Mouse (Mus musculus) embryonic facial prominence, embryonic 11.5 days (tissue): ENCODE results near the gene Auts2. TPM values are rescaled to one million over a fixed set of nuclear protein-coding genes. Genes with fewer than 3 reads are reported as not detected.
"Not testable (repeated sequence)": the region's sequence is repeated elsewhere in the genome, so short reads cannot be mapped to it uniquely, and the experiment has no call there.

ENCODE experiments used
- ATAC-seq: fragments of 200-750 bp; cut with Nextera tagmentation; replicated peaks from 2 replicates; pipeline ENCODE4 v1.8.0; 2017; ENCODE audit warnings: low read depth; ENCODE audit not compliant: insufficient number of reproducible peaks, low FRiP score, low TSS enrichment
- DNase-seq: peaks from one replicate; pipeline ENCODE4 v3.0.0-alpha.2; 2015; ENCODE audit warnings: low spot score
- H3K27ac ChIP-seq: fragments of 300-500 bp; sonication (generic); replicated peaks from 2 replicates; pipeline ENCODE4 v1.5.1; 2014; ENCODE audit warnings: mild to moderate bottlenecking, low read depth, low read length, control low read depth
- H3K27me3 ChIP-seq: fragments of 300-500 bp; sonication (generic); 2 replicates; pipeline ENCODE4 v1.6.1; 2014; ENCODE audit warnings: mild to moderate bottlenecking, low read length, moderate library complexity, mixed read lengths; ENCODE audit not compliant: control insufficient read depth, insufficient read depth
- H3K36me3 ChIP-seq: fragments of 300-500 bp; sonication (generic); replicated peaks from 2 replicates; pipeline ENCODE4 v1.6.1; 2014; ENCODE audit warnings: low read depth, mild to moderate bottlenecking, low read length, moderate library complexity, mixed read lengths; ENCODE audit not compliant: control insufficient read depth, insufficient read depth
- H3K4me1 ChIP-seq: fragments of 300-500 bp; sonication (generic); 2 replicates; pipeline ENCODE4 v1.6.1; 2014; ENCODE audit warnings: low read length, mixed read lengths; ENCODE audit not compliant: control insufficient read depth, insufficient read depth
- H3K4me2 ChIP-seq: fragments of 300-500 bp; sonication (generic); 2 replicates; pipeline ENCODE4 v1.6.1; 2014; ENCODE audit warnings: low read depth, mild to moderate bottlenecking, control low read depth, low read length, moderate library complexity
- H3K4me3 ChIP-seq: fragments of 300-500 bp; sonication (generic); 2 replicates; pipeline ENCODE4 v1.5.1; 2014; ENCODE audit warnings: low read depth, low read length, control low read depth
- H3K9ac ChIP-seq: fragments of 300-500 bp; sonication (generic); replicated peaks from 2 replicates; pipeline ENCODE4 v1.6.1; 2014; ENCODE audit warnings: mild to moderate bottlenecking, control low read depth, low read length
- H3K9me3 ChIP-seq: fragments of 300-500 bp; sonication (generic); replicated peaks from 2 replicates; pipeline ENCODE4 v1.6.1; 2016; ENCODE audit warnings: mild to moderate bottlenecking, low read length, inconsistent platforms, mixed read lengths; ENCODE audit not compliant: control insufficient read depth
- WGBS: fragments of 180-500 bp; shearing (Covaris S2); extraction: QIAGEN DNeasy Blood & Tissue Kit; methylation state at CpG from one replicate; pipeline ENCODE4 v1.1.7; 2014; 5-methylcytosine and 5-hydroxymethylcytosine counted together
- polyA plus RNA-seq: library from polyadenylated mRNA; unstranded; fragments of >200 nt; fragmentation: Nextera tagmentation; extraction: Ambion mirVana; gene quantifications from 2 replicates; pipeline ENCODE4 v1.2.1, GENCODE M21; 2014

Auts2 gene
- 30.5 and 35.4 TPM in 2 replicates for polyA plus RNA-seq

GRCm38 (mm10) chr5:132543118-132544071 is at the start of gene Auts2:
Gene Auts2 (minus strand): TSS chr5:132543344.
- Histone ChIP-seq H3K4me3 (peak within 1 kb of the TSS; percentile 81), H3K27me3 (no peaks in the 10 kb centered on the region), H3K4me2 (peak within 1 kb of the TSS; percentile 60), H3K9me3 (no peaks in the 10 kb centered on the region), H3K4me1 (no peaks in the 10 kb centered on the region), H3K27ac (peak within 1 kb of the TSS; percentile 90), H3K36me3 (no peaks in the 10 kb centered on the region), H3K9ac (peak within 1 kb of the TSS; percentile 92)
- ATAC-seq (peak; percentile 91), DNase-seq (peak; percentile 94)
- WGBS, result 1% methylated on average over 70 of the region's 105 CpGs

GRCm38 (mm10) chr5:132591721-132592695 is 48.9 kb upstream of the Auts2 start:
- ATAC-seq, result no peak
- Histone ChIP-seq H3K27ac (no peak overlapping the region), H3K4me2 (no peak overlapping the region), H3K9ac (no peak overlapping the region), H3K27me3 (no peaks in the 10 kb centered on the region), H3K36me3 (no peaks in the 10 kb centered on the region), H3K4me3 (no peak overlapping the region), H3K4me1 (no peaks in the 10 kb centered on the region), H3K9me3 (no peaks in the 10 kb centered on the region)
- DNase-seq, result no peak
- WGBS, result 79% methylated on average over 24 of the region's 24 CpGs

- H3K4me2 ChIP-seq, result no peak overlapping the region
- no peak overlapping the region for H3K9ac ChIP-seq
- H3K9me3 ChIP-seq, result no peaks in the 10 kb centered on the region
- no peak overlapping the region for H3K4me3 ChIP-seq
- ATAC-seq, result no peak
- H3K4me1 ChIP-seq, result no peaks in the 10 kb centered on the region
- H3K36me3 ChIP-seq, result no peaks in the 10 kb centered on the region
- no peak overlapping the region for H3K27ac ChIP-seq
- no peak for DNase-seq
- H3K27me3 ChIP-seq, result no peaks in the 10 kb centered on the region
- 30% methylated on average over 7 of the region's 7 CpGs for WGBS
Measured at GRCm38 (mm10) chr5:132579774-132580173, 36.6 kb upstream of the Auts2 start.

- H3K4me2 ChIP-seq, H3K9me3 ChIP-seq, H3K36me3 ChIP-seq, ATAC-seq, H3K27me3 ChIP-seq, DNase-seq, H3K4me3 ChIP-seq, H3K27ac ChIP-seq, H3K4me1 ChIP-seq, H3K9ac ChIP-seq: not testable (repeated sequence)
- 79% methylated on average over 6 of the region's 6 CpGs for WGBS
Measured at GRCm38 (mm10) chr5:132560771-132561170, 17.6 kb upstream of the Auts2 start.

DNA sequence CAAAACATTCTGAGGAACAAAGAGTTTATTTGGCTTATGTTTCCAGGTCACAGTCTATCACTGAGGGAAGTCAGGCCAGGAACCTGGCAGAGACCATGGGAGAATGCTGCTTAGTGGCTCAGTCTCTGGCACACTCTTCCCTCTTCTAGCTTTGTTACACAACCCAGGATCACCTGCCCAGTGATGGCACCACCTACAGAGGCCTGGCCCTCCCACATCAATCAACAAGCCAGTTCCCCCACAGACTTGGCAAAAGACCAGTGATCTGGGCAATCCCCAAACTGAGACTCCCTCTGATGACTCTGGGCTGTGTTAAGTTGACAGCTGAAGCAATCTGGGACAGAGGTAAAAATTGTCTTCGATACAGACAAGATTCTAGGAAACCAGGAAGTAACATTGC is 2.6 kb upstream of the Auts2 start:
- Histone ChIP-seq H3K4me3 (no peak overlapping the region), H3K27ac (no peak overlapping the region), H3K9me3 (no peaks in the 10 kb centered on the region), H3K4me2 (no peak overlapping the region), H3K9ac (no peak overlapping the region), H3K27me3 (no peaks in the 10 kb centered on the region), H3K36me3 (no peaks in the 10 kb centered on the region), H3K4me1 (no peaks in the 10 kb centered on the region)
- DNase-seq (no peak), ATAC-seq (no peak)
- 76% methylated on average over 1 of the region's 1 CpGs for WGBS

- Histone ChIP-seq H3K9ac (peak overlapping the region; percentile 92), H3K4me3 (peak overlapping the region; percentile 81), H3K36me3 (no peaks in the 10 kb centered on the region), H3K27ac (peak overlapping the region; percentile 13; the same call in 1 of the 2 replicates), H3K9me3 (no peaks in the 10 kb centered on the region), H3K4me1 (no peaks in the 10 kb centered on the region), H3K27me3 (no peaks in the 10 kb centered on the region), H3K4me2 (peak overlapping the region; percentile 60)
- WGBS, result 5% methylated on average over 26 of the region's 26 CpGs
- DNase-seq (peak; percentile 49), ATAC-seq (peak; percentile 12; the same call in 1 of the 2 replicates)
Measured at GRCm38 (mm10) chr5:132544176-132544995, 1.2 kb upstream of the Auts2 start.

DNA sequence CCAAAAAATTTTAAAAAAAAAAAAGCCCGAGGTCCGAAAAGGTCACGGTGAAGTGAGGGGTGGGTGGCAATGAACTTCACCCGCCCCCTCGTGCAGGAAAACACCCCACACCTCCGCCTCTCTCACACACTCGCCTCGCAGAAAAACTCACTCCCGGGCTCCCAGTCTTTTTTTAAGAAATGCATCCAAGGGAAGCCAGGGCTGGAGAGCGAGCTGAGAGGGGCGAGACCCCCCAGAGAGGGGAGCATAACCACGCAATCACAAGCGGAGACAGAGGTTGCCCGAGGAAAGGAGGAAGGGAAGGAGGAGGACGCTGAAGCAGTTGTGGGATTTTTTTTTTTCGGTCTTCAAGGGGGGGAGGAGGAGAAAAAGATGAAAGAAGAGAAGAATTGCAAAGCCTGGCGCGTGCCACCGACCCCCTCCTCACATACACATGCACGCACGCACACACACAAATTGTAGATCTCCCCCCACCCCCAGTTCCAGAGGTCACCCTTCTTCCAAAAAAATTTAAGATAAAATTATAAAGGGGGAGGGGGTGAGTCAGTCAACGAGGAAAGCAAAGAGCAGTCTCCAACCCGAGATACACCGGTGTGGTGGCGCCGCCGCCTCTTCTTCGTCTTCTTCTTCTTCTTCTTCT is 643 bp downstream of the Auts2 start:
- Histone ChIP-seq H3K4me2 (peak overlapping the region; percentile 60), H3K27ac (peak overlapping the region; percentile 90), H3K36me3 (no peaks in the 10 kb centered on the region), H3K9ac (peak overlapping the region; percentile 92), H3K4me1 (no peaks in the 10 kb centered on the region), H3K27me3 (no peaks in the 10 kb centered on the region), H3K4me3 (peak overlapping the region; percentile 81), H3K9me3 (no peaks in the 10 kb centered on the region)
- DNase-seq (peak; percentile 62), ATAC-seq (no peak; the same call in 1 of the 2 replicates)
- under 1% methylated on average over 28 of the region's 28 CpGs for WGBS
